Mouse (Mus musculus) retina, postnatal 1 day (tissue): Measurements from ENCODE around the gene Cavin1.

Experiments used
- DNase-seq: peaks from one replicate; pipeline ENCODE4 v3.0.0-alpha.2; 2012

Cavin1 gene

GRCm38 (mm10) chr11:100980438-100980837 is 9.8 kb upstream of the Cavin1 start:
- DNase-seq = no peak

GRCm38 (mm10) chr11:100979887-100980286 is 9.2 kb upstream of the Cavin1 start:
- DNase-seq = no peak

GRCm38 (mm10) chr11:100975241-100975640 is 4.6 kb upstream of the Cavin1 start:
- no peak for DNase-seq

- no peak for DNase-seq
Observed at GRCm38 (mm10) chr11:100974381-100974970, 3.8 kb upstream of the Cavin1 start.

GRCm38 (mm10) chr11:100973245-100973644 is 2.6 kb upstream of the Cavin1 start:
- no peak for DNase-seq

- DNase-seq = no peak
Observed at GRCm38 (mm10) chr11:100971455-100971854, 768 bp upstream of the Cavin1 start.

- peak; percentile 39 for DNase-seq
Observed at GRCm38 (mm10) chr11:100969744-100970556, 737 bp downstream of the Cavin1 start.

GRCm38 (mm10) chr11:100969189-100969743 is 1.4 kb downstream of the Cavin1 start:
- DNase-seq = no peak

GRCm38 (mm10) chr11:100968501-100968900 is 2.2 kb downstream of the Cavin1 start:
- DNase-seq = no peak

GRCm38 (mm10) chr11:100967881-100968420 is 2.7 kb downstream of the Cavin1 start:
- no peak for DNase-seq

- DNase-seq = no peak
Observed at GRCm38 (mm10) chr11:100967376-100967775, 3.3 kb downstream of the Cavin1 start.

- DNase-seq = no peak
Observed at GRCm38 (mm10) chr11:100965760-100966159, 4.9 kb downstream of the Cavin1 start.

- DNase-seq = no peak
Observed at GRCm38 (mm10) chr11:100964901-100965542, 5.7 kb downstream of the Cavin1 start.

GRCm38 (mm10) chr11:100964180-100964579 is 6.5 kb downstream of the Cavin1 start:
- DNase-seq = no peak

GRCm38 (mm10) chr11:100963647-100964046 is 7.0 kb downstream of the Cavin1 start:
- no peak for DNase-seq

- no peak for DNase-seq
Observed at GRCm38 (mm10) chr11:100962371-100962911, 8.2 kb downstream of the Cavin1 start.

GRCm38 (mm10) chr11:100960540-100960939 is 10.1 kb downstream of the Cavin1 start:
- DNase-seq = peak; percentile 67

GRCm38 (mm10) chr11:100959826-100960225 is 10.9 kb downstream of the Cavin1 start:
- DNase-seq = no peak

- DNase-seq = peak; percentile 79
Observed at GRCm38 (mm10) chr11:100959464-100959810, 11.2 kb downstream of the Cavin1 start.

GRCm38 (mm10) chr11:100958613-100959463 is 11.8 kb downstream of the Cavin1 start:
- DNase-seq = no peak

GRCm38 (mm10) chr11:100957915-100958469 is 12.7 kb downstream of the Cavin1 start:
- no peak for DNase-seq

GRCm38 (mm10) chr11:100957244-100957643 is 13.4 kb downstream of the Cavin1 start:
- peak; percentile 91 for DNase-seq
